Mouse (Mus musculus): ENCODE measurements around the gene Gjd2.

Gene Gjd2

DNA sequence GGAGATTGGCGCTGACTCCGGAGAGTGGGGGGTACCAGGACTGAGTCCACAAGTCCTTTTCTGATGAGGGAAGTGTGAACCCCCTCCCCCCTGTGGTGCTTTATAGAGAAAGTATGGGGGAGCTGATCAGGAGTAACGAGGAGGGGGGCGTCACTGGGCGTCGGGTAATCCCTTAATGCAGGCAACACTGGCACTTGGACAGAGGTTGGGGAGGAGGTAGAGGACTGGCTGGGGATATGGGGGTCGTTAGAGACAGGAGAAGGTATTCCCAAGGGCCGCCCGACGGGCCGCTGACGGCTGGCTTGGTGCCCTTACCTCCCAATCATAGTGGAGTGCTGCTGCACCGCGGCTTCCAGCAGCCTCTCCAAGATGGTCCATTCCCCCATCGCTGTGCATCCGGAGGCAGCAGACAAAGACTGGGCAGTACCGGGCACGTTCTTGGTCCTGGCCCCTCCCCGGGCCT, 639 bp downstream of the Gjd2 start:
- DNase-seq (ENCODE audit: low spot score in 2 of 2), result no peak

DNA sequence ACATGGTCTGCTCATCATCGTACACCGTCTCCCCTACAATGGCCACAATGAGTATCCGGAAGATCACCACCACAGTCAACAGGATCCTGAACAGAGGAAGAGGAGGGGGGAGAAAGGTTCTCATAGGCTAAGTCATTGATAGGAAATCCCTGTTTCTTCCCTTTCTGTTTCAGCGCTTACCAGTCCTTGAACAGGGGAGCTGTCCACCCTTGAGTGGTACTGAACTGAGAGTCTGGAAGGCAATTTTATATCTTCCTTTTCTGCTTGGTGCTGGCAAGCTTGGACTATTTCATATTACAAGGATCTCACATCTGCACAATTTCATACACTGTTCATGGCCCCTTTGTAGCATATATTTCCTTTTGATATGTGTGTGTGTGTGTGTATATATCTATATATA, 1.6 kb downstream of the Gjd2 start:
- DNase-seq (ENCODE audit: low spot score in 2 of 2), result no peak

DNA sequence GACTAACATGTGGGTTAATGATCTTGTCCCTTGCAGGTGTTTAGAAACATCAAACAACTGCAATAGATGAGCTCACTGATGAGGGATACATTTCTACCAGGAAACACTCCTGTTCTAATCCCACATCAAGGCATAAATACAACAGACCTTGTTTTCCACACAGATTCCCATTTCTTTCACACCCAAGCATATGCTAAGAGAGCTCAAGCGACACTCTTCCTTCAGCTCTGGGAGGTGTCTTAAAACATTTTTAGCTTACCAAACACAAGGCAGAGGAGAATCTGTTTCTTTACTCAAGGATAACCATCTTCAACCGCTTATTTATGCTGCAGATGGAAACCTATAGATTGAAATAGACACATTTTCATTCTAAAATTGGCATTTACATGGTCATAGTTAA, 5.1 kb downstream of the Gjd2 start:
- DNase-seq (ENCODE audit: low spot score in 2 of 2), result no peak

DNA sequence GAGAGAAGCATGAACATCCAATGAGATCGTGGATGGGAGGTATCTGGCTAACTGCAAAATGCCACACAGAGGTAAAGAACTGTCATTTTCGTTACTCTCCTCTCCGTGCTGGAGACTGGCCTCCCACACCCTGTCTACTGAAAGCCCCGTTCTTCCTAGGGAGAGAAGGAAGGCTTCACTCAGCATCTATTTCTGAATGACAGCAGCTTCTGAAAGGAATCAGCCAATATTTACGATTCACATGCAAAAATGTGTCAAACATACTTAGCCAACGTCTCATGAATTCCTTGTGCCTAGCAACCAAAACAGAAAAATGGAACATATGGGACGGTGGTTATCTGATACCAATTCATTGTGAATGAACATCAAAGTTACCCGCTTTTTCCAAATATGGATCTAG, 15.9 kb downstream of the Gjd2 start:
- DNase-seq (ENCODE audit: low spot score in 2 of 2), result no peak

DNA sequence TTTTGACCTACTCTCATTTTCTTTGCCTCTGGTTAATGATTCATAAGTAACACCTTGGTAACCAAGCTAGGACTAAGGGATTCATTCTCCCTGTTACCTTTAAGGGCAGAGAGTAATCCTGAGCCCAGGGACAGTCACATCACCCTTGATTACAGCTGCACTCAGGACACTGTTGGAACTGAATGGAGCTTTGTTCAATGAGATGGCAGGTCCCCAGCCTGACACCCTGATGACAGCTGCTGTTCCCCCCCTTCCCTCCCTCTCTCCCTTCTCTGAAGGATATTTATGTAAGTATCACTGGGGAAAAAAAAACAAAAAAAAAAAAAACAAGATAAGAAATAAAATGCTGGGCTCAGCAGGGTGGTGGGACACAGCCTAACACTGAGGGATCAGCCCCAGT, 16.5 kb downstream of the Gjd2 start:
- no peak for DNase-seq (ENCODE audit: low spot score in 2 of 2)

DNA sequence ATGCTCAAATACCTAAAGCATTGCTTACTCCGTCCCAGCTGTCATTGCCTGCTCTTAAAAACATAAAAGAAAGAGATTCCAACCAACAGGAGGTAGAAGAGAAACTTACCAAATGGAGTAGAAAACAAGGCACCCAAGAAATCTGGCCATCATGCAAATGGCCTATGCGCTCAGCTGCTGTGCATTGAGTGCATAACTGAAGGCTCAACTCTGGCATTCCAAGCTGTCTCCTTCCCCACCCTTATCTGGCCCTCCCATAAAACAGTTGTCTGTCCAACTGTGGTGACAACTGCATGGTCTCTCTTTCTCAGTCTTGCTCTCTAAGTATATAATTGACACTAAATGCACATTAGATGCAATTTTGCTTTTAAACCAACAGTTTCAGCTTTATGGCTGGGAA, 28.5 kb downstream of the Gjd2 start:
- DNase-seq (ENCODE audit: low spot score in 2 of 2), result no peak

DNA sequence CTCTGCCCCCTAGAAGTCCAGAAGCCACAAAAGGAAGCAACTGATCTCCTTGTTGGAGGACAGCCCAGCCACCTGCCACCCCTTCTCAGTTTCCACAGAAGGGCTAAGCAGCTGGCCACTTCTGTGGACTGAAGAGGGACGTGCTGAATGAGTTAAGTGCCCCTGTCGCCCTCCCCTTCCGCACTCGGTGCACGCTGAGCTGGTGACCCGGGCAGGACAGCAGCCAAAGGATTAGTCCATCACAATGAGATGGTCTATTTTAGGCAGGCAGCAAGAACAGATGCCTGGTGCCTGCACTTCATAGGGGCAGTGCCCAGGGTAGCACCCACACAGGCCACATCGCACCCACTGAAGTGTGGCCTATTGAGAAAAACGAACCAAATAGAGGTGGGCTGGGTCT, 32.8 kb downstream of the Gjd2 start:
- DNase-seq (ENCODE audit: low spot score in 2 of 2), result no peak

DNA sequence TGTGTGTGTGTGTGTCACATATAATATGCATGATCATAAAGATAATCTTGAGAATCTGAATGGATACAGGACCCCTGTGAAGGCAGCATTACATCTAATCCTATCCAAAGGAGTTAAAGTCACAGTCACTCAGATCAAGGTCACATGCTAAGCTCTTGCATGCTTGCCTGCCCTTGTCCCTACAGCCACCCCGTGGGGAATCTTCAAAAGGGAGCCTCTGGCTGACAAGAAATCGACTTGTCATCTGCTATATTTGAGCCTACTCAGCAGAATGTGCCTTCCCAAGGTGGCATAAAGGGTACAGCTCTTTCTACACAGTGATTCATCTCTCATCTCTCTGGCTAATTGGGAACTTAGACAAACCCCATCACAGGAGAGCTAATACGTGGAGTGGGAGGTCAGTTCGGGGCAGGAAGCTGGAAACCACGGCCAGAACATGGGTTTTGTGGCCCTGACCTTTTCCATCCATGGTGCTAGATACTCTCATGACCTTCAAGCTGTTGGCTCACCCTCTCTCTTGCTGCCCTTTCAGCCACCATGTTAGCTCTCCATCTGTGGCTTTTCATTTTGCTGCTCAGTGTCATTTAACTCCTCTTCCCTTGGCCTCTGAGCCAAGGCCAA, 35.2 kb downstream of the Gjd2 start:
- DNase-seq (ENCODE audit: low spot score in 2 of 2), result no peak

DNA sequence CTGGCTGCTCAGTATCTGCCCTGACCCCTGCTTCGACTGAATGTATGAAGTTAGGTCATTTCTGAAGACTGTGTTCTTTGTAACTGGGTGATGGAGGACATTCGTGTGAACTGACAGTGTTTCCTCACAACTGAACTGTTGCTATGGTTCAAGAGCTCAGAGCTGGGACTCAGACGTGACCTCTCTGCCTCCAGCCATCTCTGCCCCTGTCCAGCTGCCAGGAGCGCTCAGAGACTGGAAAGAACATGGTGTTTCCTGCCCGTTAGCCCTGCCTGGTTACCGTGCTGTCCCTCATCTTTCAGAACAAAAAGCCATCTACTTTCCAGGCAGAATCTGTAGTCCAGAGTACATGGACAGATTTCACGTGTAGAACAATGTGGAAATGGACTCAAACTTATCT, 39.5 kb downstream of the Gjd2 start:
- no peak for DNase-seq (ENCODE audit: low spot score in 2 of 2)

DNA sequence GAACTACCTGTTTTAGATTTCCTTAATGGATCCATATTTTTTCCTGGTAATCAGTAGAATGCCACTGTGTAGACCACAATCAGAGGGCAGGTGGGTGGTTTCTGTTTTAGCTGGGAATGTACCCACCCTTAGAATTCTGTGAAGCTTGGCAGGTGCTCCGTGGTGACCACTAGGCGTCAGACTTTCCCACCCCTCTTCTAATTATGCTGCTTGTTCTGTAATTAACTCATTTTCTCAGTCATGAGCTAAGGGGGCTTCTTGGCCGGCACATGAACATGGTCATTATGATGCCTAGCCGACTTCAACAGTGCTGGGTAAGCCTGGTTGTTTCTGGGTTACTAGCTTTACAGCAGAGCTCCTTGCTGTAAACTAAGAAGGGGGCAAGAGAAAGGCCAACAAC, 47.0 kb downstream of the Gjd2 start:
- no peak for DNase-seq (ENCODE audit: low spot score in 2 of 2)

Data from urinary bladder, adult 18-20 months (tissue).